ENCODE assay signal across 7 mouse cellular contexts in the genomic region with DNA sequence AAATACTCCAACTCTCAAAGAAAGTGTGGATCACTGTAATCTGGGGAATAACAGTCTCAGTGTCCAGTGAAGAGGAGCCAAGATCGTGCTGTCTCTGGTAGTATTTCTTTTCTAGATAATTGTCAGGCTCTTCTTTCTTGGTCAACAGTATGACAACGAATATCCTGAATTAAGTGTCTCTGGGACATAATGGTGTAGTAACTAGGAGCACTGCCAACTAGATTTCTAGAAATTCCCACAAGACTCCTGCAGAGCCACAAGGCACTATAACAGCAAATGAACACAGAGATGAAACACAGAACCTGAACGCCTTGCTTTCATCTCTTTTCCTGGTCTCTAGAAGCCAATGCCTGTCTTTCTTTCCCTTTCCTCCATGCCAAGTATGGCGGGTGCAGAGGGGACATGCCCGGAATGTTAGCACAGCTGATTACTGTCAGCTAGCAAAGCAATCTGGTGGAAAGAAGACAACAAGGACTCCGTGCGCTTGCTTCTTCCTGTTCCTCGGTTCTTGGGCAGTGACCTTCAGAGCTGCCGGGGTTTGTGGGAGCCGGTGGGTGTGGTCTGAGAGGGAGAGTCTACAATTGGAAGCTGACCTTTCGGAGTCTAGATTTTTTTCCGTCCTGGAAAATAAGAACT.
DNase-seq lines count a peak whose midpoint lies in the region; ATAC-seq and TF ChIP-seq lines count a peak whose summit lies in the region.

No protein-coding gene starts in this region.

- no peaks in the 10 kb centered on the region for H3K4me1 ChIP-seq in ES-Bruce4 (ENCODE audit: control insufficient read depth, insufficient read depth, low read length)
- H3K4me1 ChIP-seq in forebrain, embryonic 13.5 days, result peaks cover 29% of the 10 kb centered on the region

- no peaks in the 10 kb centered on the region for H3K36me3 ChIP-seq in ES-Bruce4 (ENCODE audit: control insufficient read depth, insufficient read depth, low read length, poor library complexity, severe bottlenecking)
- no peaks in the 10 kb centered on the region for H3K36me3 ChIP-seq in forebrain, embryonic 13.5 days (ENCODE audit: poor library complexity, severe bottlenecking)

- DNase-seq in Muller cell, postnatal 12 days (ENCODE audit: inconsistent ontology term), result peak; percentile 40
- peak; percentile 53 for DNase-seq in heart, postnatal 14 days
- DNase-seq in kidney, postnatal 36 days, result peak; percentile 74 to 76
- peak; percentile 50 to 79 for DNase-seq in lung, postnatal 4 days

- H3K27me3 ChIP-seq in ES-Bruce4 (ENCODE audit: control insufficient read depth, insufficient read depth, low read length, poor library complexity, severe bottlenecking), result no peaks in the 10 kb centered on the region
- H3K27me3 ChIP-seq in forebrain, embryonic 13.5 days, result no peaks in the 10 kb centered on the region

- H3K4me2 ChIP-seq in forebrain, embryonic 13.5 days, result peak overlapping the region; percentile 3; the same call in 1 of the 2 replicates

- H3K4me3 ChIP-seq in ES-Bruce4 (ENCODE audit: low read depth, low read length), result peak overlapping the region; percentile 44
- no peak overlapping the region for H3K4me3 ChIP-seq in forebrain, embryonic 13.5 days

- H3K27ac ChIP-seq in ES-Bruce4 (ENCODE audit: insufficient read depth, low read length), result no peak overlapping the region
- peak overlapping the region; percentile 44; the same call in 1 of the 2 replicates for H3K27ac ChIP-seq in forebrain, embryonic 13.5 days

- no peaks in the 10 kb centered on the region; the same call in 1 of the 2 replicates for H3K9me3 ChIP-seq in ES-Bruce4 (replicated peaks; ENCODE audit: control insufficient read depth, insufficient read depth, low read length, poor library complexity, severe bottlenecking)
- no peaks in the 10 kb centered on the region for H3K9me3 ChIP-seq in forebrain, embryonic 13.5 days (replicated peaks)

- TF ChIP-seq EP300 in ES-Bruce4 (IDR thresholded peaks at IDR 0.05; ENCODE audit: insufficient read depth, low read depth, low read length), result no peak

- TF ChIP-seq POLR2A in ES-Bruce4 (IDR thresholded peaks at IDR 0.05; ENCODE audit: insufficient read depth, low read length), result no peak

- ATAC-seq in forebrain, embryonic 13.5 days, result no peak
- ATAC-seq in inflammation-experienced regulatory T-cells, adult 6 months, result no peak

- intact Hi-C loops in heart, postnatal 14 days (cut with DNase I), result loop anchor here (2.0 to 10.0 kb wide), 3 partner anchors 86 to 379 kb away; a partner anchor contains a TSS

- no peak for TF ChIP-seq CTCF in ES-Bruce4 (IDR thresholded peaks at IDR 0.05; ENCODE audit: low read depth, low read length)

- H3K9ac ChIP-seq in ES-Bruce4 (ENCODE audit: low read depth, poor library complexity, severe bottlenecking), result no peak overlapping the region
- no peak overlapping the region for H3K9ac ChIP-seq in forebrain, embryonic 13.5 days

- WGBS in forebrain, embryonic 13.5 days, result 72% methylated on average over 12 of the region's 12 CpGs
